Mouse (Mus musculus) embryonic facial prominence, embryonic 11.5 days (tissue): ENCODE measurements around the gene Tm9sf4. TPM values are rescaled to one million over a fixed set of nuclear protein-coding genes. Genes with fewer than 3 reads are reported as not detected.

ENCODE experiments used
- ATAC-seq: fragments of 200-750 bp; cut with Nextera tagmentation; replicated peaks from 2 replicates; pipeline ENCODE4 v1.8.0; 2017; ENCODE audit warnings: low read depth; ENCODE audit not compliant: insufficient number of reproducible peaks, low FRiP score, low TSS enrichment
- DNase-seq: peaks from one replicate; pipeline ENCODE4 v3.0.0-alpha.2; 2015; ENCODE audit warnings: low spot score
- H3K27ac ChIP-seq: fragments of 300-500 bp; sonication (generic); replicated peaks from 2 replicates; pipeline ENCODE4 v1.5.1; 2014; ENCODE audit warnings: mild to moderate bottlenecking, low read depth, low read length, control low read depth
- H3K27me3 ChIP-seq: fragments of 300-500 bp; sonication (generic); 2 replicates; pipeline ENCODE4 v1.6.1; 2014; ENCODE audit warnings: mild to moderate bottlenecking, low read length, moderate library complexity, mixed read lengths; ENCODE audit not compliant: control insufficient read depth, insufficient read depth
- H3K36me3 ChIP-seq: fragments of 300-500 bp; sonication (generic); replicated peaks from 2 replicates; pipeline ENCODE4 v1.6.1; 2014; ENCODE audit warnings: low read depth, mild to moderate bottlenecking, low read length, moderate library complexity, mixed read lengths; ENCODE audit not compliant: control insufficient read depth, insufficient read depth
- H3K4me1 ChIP-seq: fragments of 300-500 bp; sonication (generic); 2 replicates; pipeline ENCODE4 v1.6.1; 2014; ENCODE audit warnings: low read length, mixed read lengths; ENCODE audit not compliant: control insufficient read depth, insufficient read depth
- H3K4me2 ChIP-seq: fragments of 300-500 bp; sonication (generic); 2 replicates; pipeline ENCODE4 v1.6.1; 2014; ENCODE audit warnings: low read depth, mild to moderate bottlenecking, control low read depth, low read length, moderate library complexity
- H3K4me3 ChIP-seq: fragments of 300-500 bp; sonication (generic); 2 replicates; pipeline ENCODE4 v1.5.1; 2014; ENCODE audit warnings: low read depth, low read length, control low read depth
- H3K9ac ChIP-seq: fragments of 300-500 bp; sonication (generic); replicated peaks from 2 replicates; pipeline ENCODE4 v1.6.1; 2014; ENCODE audit warnings: mild to moderate bottlenecking, control low read depth, low read length
- H3K9me3 ChIP-seq: fragments of 300-500 bp; sonication (generic); replicated peaks from 2 replicates; pipeline ENCODE4 v1.6.1; 2016; ENCODE audit warnings: mild to moderate bottlenecking, low read length, inconsistent platforms, mixed read lengths; ENCODE audit not compliant: control insufficient read depth
- WGBS: fragments of 180-500 bp; shearing (Covaris S2); extraction: QIAGEN DNeasy Blood & Tissue Kit; methylation state at CpG from one replicate; pipeline ENCODE4 v1.1.7; 2014; 5-methylcytosine and 5-hydroxymethylcytosine counted together
- polyA plus RNA-seq: library from polyadenylated mRNA; unstranded; fragments of >200 nt; fragmentation: Nextera tagmentation; extraction: Ambion mirVana; gene quantifications from 2 replicates; pipeline ENCODE4 v1.2.1, GENCODE M21; 2014

The Tm9sf4 gene
- polyA plus RNA-seq, 1 experiment from 2014 or later = 84.0 TPM

DNA sequence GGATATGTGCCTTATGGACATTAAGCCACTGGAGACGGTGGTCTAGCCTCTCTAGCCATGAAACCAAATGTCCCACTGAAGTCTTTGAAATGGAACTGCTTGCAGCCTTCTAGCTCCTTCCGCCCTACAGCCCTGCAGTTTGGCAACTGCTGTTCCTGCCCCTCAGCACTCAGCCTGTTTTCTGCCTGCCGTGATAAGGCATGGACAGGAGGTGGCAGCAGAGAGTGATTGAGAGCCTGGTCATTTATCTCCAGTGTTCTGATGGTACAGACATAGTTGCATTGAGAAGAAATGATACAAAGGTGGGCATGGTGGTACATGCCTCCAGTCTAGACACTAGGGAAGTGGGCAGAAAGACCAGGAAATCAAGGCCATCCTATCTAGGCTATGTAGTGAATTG lies 13.4 kb upstream of the Tm9sf4 start:
- no peak overlapping the region for H3K4me2 ChIP-seq
- H3K27me3 ChIP-seq = no peaks in the 10 kb centered on the region
- H3K9ac ChIP-seq = no peak overlapping the region
- H3K36me3 ChIP-seq = no peaks in the 10 kb centered on the region
- no peaks in the 10 kb centered on the region for H3K9me3 ChIP-seq
- no peak overlapping the region for H3K27ac ChIP-seq
- WGBS = 22% methylated on average over 3 of the region's 3 CpGs
- H3K4me3 ChIP-seq = no peak overlapping the region
- no peaks in the 10 kb centered on the region for H3K4me1 ChIP-seq
- DNase-seq (peak; percentile 69), ATAC-seq (no peak)

GRCm38 (mm10) chr2:153149742-153150141 lies 11.4 kb upstream of the Tm9sf4 start:
- H3K4me2 ChIP-seq = no peak overlapping the region
- DNase-seq (no peak), ATAC-seq (no peak)
- H3K27me3 ChIP-seq = no peaks in the 10 kb centered on the region
- H3K9ac ChIP-seq = no peak overlapping the region
- no peak overlapping the region for H3K27ac ChIP-seq
- H3K9me3 ChIP-seq = no peaks in the 10 kb centered on the region
- WGBS = 86% methylated on average over 3 of the region's 3 CpGs
- H3K4me1 ChIP-seq = no peaks in the 10 kb centered on the region
- H3K4me3 ChIP-seq = no peak overlapping the region
- no peaks in the 10 kb centered on the region for H3K36me3 ChIP-seq

GRCm38 (mm10) chr2:153151026-153151425 lies 10.1 kb upstream of the Tm9sf4 start:
- no peaks in the 10 kb centered on the region for H3K4me1 ChIP-seq
- H3K27me3 ChIP-seq = no peaks in the 10 kb centered on the region
- H3K9ac ChIP-seq = no peak overlapping the region
- no peak for DNase-seq
- WGBS = 81% methylated on average over 7 of the region's 7 CpGs
- H3K4me2 ChIP-seq = no peak overlapping the region
- ATAC-seq = no peak
- no peak overlapping the region for H3K4me3 ChIP-seq
- H3K9me3 ChIP-seq = no peaks in the 10 kb centered on the region
- no peaks in the 10 kb centered on the region for H3K36me3 ChIP-seq
- no peak overlapping the region for H3K27ac ChIP-seq

DNA sequence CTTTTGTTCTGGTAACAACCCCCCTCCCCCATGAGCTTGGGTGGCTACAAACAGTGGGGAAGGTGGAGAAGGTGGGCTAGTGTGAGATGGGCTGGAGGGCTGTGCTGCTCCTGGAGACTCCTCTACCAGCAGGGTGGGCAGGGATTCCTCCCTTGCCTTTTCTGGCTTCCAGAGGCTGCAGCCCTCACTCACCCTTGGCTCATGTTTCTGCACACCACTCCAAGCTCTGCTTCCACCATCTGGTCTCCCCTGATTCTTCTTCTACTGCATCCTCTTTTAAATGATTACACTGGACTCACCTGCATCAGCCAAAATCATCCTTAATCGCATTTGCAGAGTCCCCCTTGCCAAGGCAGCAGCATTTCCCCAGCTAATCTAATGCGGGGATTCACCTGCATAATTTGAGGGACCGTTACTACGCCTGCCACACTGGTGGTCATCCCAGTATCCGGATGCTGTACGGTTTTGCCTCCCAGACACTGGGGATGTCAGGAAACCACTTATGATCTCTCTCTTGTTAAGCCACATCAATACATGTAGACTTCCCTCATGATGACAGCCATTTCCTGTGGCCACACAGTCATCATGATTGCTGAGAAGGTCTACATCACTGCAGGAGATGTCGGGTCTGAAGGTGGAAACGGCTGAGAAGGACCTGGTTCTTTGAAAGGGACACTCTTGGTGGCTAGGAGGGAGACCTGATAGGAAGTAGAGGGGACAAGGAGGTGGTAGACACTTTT lies 9.0 kb upstream of the Tm9sf4 start:
- H3K4me2 ChIP-seq = no peak overlapping the region
- no peak overlapping the region for H3K27ac ChIP-seq
- H3K9me3 ChIP-seq = no peaks in the 10 kb centered on the region
- no peaks in the 10 kb centered on the region for H3K27me3 ChIP-seq
- DNase-seq (no peak), ATAC-seq (no peak)
- 82% methylated on average over 8 of the region's 8 CpGs for WGBS
- no peaks in the 10 kb centered on the region for H3K4me1 ChIP-seq
- no peak overlapping the region for H3K9ac ChIP-seq
- no peaks in the 10 kb centered on the region for H3K36me3 ChIP-seq
- no peak overlapping the region for H3K4me3 ChIP-seq

- no peak for DNase-seq
- H3K4me2 ChIP-seq = no peak overlapping the region
- no peak overlapping the region for H3K9ac ChIP-seq
- H3K4me1 ChIP-seq = no peaks in the 10 kb centered on the region
- no peaks in the 10 kb centered on the region for H3K27me3 ChIP-seq
- no peak overlapping the region for H3K4me3 ChIP-seq
- no peaks in the 10 kb centered on the region for H3K9me3 ChIP-seq
- no peaks in the 10 kb centered on the region for H3K36me3 ChIP-seq
- H3K27ac ChIP-seq = no peak overlapping the region
- ATAC-seq = no peak
- WGBS = 77% methylated on average over 4 of the region's 4 CpGs
Observed at GRCm38 (mm10) chr2:153153033-153153450, 8.1 kb upstream of the Tm9sf4 start.

GRCm38 (mm10) chr2:153157270-153157669 lies 3.8 kb upstream of the Tm9sf4 start:
- no peaks in the 10 kb centered on the region for H3K9me3 ChIP-seq
- DNase-seq = no peak
- no peaks in the 10 kb centered on the region; the same call in 1 of the 2 replicates for H3K4me1 ChIP-seq
- WGBS = 69% methylated on average over 1 of the region's 3 CpGs
- H3K4me2 ChIP-seq = no peak overlapping the region
- H3K27ac ChIP-seq = no peak overlapping the region
- H3K36me3 ChIP-seq = no peaks in the 10 kb centered on the region
- H3K27me3 ChIP-seq = no peaks in the 10 kb centered on the region
- no peak for ATAC-seq
- H3K9ac ChIP-seq = no peak overlapping the region
- no peak overlapping the region for H3K4me3 ChIP-seq

DNA sequence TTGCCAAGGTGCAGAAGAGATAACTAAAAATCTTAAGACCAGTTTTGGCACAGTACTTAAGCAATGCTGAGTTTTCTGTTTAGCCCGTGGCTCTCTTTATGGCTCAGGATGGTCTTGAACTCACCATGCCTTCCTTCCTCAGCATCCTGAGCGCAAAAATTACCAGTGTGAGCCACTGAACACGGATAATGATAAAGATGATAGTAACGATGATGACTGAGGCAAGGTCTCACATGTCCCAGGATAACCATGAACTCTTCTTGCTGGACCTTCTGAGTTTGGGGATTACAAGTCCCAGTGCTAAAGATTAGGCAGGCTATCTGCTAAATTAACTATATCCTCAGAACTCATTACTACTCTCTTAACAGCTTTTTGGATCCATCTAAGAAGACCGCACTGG lies 970 bp upstream of the Tm9sf4 start:
- 83% methylated on average over 5 of the region's 5 CpGs for WGBS
- no peak overlapping the region for H3K4me3 ChIP-seq
- no peaks in the 10 kb centered on the region for H3K36me3 ChIP-seq
- no peaks in the 10 kb centered on the region for H3K9me3 ChIP-seq
- H3K4me1 ChIP-seq = no peaks in the 10 kb centered on the region; the same call in 1 of the 2 replicates
- ATAC-seq (no peak), DNase-seq (no peak)
- H3K4me2 ChIP-seq = no peak overlapping the region
- H3K27ac ChIP-seq = no peak overlapping the region
- H3K9ac ChIP-seq = no peak overlapping the region
- no peaks in the 10 kb centered on the region for H3K27me3 ChIP-seq

DNA sequence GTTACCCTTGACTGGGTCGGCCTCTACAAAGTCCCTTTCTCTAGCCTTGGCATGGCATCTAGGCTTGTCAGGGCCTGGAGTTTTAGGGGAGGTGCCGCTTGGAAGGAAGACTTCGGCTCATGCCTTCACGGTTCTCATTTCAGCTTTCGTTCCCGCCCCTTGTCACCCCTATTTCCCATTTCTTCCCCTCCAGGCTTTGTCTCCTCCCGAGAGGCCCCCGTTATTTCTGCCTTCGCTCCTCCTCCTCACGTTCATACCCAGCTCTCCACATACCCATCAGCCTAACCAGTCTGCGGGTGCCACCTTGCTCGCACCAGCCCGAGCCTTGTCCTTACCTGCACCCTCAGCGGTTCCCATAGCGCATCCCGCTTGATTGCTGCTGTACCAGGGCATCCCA lies 579 bp downstream of the Tm9sf4 start:
- DNase-seq (no peak), ATAC-seq (peak; percentile 61; the same call in 1 of the 2 replicates)
- Histone ChIP-seq H3K36me3 (no peaks in the 10 kb centered on the region), H3K4me3 (peak overlapping the region; percentile 92), H3K9me3 (no peaks in the 10 kb centered on the region), H3K27me3 (no peaks in the 10 kb centered on the region), H3K4me1 (no peaks in the 10 kb centered on the region; the same call in 1 of the 2 replicates), H3K27ac (no peak overlapping the region), H3K9ac (peak overlapping the region; percentile 92), H3K4me2 (peak overlapping the region; percentile 90)
- under 1% methylated on average over 16 of the region's 16 CpGs for WGBS
